Mouse (Mus musculus) neural tube, embryonic 15.5 days (tissue): ENCODE measurements at regions not wholly inside any gene's neighbourhood (a gene's known extent, or its start where the extent isn't known, plus 50 kb on each side); places are given as distances from the start of the nearest gene placed in this dataset.
"Not testable (repeated sequence)": the region's sequence is repeated elsewhere in the genome, so short reads cannot be mapped to it uniquely, and the experiment has no call there.

Experiments used
- ATAC-seq: fragments of 200-750 bp; cut with Nextera tagmentation; 2 replicates; pipeline ENCODE4 v1.8.0; 2017; ENCODE audit warnings: mild to moderate bottlenecking, moderate TSS enrichment, moderate library complexity; ENCODE audit not compliant: low FRiP score
- H3K27ac ChIP-seq: fragments of 300-500 bp; sonication (generic); replicated peaks from 2 replicates; pipeline ENCODE4 v1.5.1; 2015; ENCODE audit warnings: mild to moderate bottlenecking, inconsistent platforms
- H3K27me3 ChIP-seq: fragments of 300-500 bp; sonication (generic); replicated peaks from 2 replicates; pipeline ENCODE4 v1.6.1; 2015; ENCODE audit warnings: inconsistent platforms
- H3K36me3 ChIP-seq: fragments of 300-500 bp; sonication (generic); 2 replicates; pipeline ENCODE4 v1.6.1; 2015; ENCODE audit warnings: inconsistent platforms
- H3K4me1 ChIP-seq: fragments of 300-500 bp; sonication (generic); 2 replicates; pipeline ENCODE4 v1.6.1; 2015; ENCODE audit warnings: inconsistent platforms
- H3K4me2 ChIP-seq: fragments of 300-500 bp; sonication (generic); 2 replicates; pipeline ENCODE4 v1.6.1; 2015; ENCODE audit warnings: inconsistent platforms, mild to moderate bottlenecking, moderate library complexity
- H3K4me3 ChIP-seq: fragments of 300-500 bp; sonication (generic); replicated peaks from 2 replicates; pipeline ENCODE4 v1.5.1; 2015; ENCODE audit warnings: mild to moderate bottlenecking, inconsistent platforms
- H3K9ac ChIP-seq: fragments of 300-500 bp; sonication (generic); replicated peaks from 2 replicates; pipeline ENCODE4 v1.6.1; 2015; ENCODE audit warnings: mild to moderate bottlenecking, inconsistent platforms
- H3K9me3 ChIP-seq: fragments of 300-500 bp; sonication (generic); replicated peaks from 2 replicates; pipeline ENCODE4 v1.6.1; 2016; ENCODE audit warnings: inconsistent platforms
- WGBS: fragments of 180-500 bp; shearing (Covaris S2); methylation state at CpG from one replicate; pipeline ENCODE4 v1.1.7; 2015; ENCODE audit warnings: mixed read lengths; 5-methylcytosine and 5-hydroxymethylcytosine counted together

- H3K9ac ChIP-seq: no peak overlapping the region
- H3K4me2 ChIP-seq: no peak overlapping the region
- ATAC-seq: no peak
- no peaks in the 10 kb centered on the region for H3K27me3 ChIP-seq
- H3K9me3 ChIP-seq: no peaks in the 10 kb centered on the region
- WGBS: 96% methylated on average over 1 of the region's 1 CpGs
- H3K4me1 ChIP-seq: no peaks in the 10 kb centered on the region
- no peaks in the 10 kb centered on the region for H3K36me3 ChIP-seq
- no peak overlapping the region for H3K27ac ChIP-seq
- no peak overlapping the region for H3K4me3 ChIP-seq
Observed at GRCm38 (mm10) chr16:86823496-86823895, 530.5 kb upstream of the N6amt1 start.

- ATAC-seq: no peak
- no peak overlapping the region for H3K4me3 ChIP-seq
- H3K4me2 ChIP-seq: no peak overlapping the region
- H3K9me3 ChIP-seq: no peaks in the 10 kb centered on the region
- WGBS: 95% methylated on average over 2 of the region's 2 CpGs
- no peak overlapping the region for H3K27ac ChIP-seq
- no peaks in the 10 kb centered on the region for H3K27me3 ChIP-seq
- no peak overlapping the region for H3K9ac ChIP-seq
- no peaks in the 10 kb centered on the region for H3K36me3 ChIP-seq
- no peaks in the 10 kb centered on the region for H3K4me1 ChIP-seq
Observed at GRCm38 (mm10) chr16:86821586-86821985, 532.4 kb upstream of the N6amt1 start.

- H3K9me3 ChIP-seq, H3K4me1 ChIP-seq, H3K9ac ChIP-seq, H3K27ac ChIP-seq, H3K4me3 ChIP-seq, H3K27me3 ChIP-seq, H3K4me2 ChIP-seq, H3K36me3 ChIP-seq, ATAC-seq: not testable (repeated sequence)
- 93% methylated on average over 1 of the region's 1 CpGs for WGBS
Observed at GRCm38 (mm10) chr16:86818639-86819038, 535.3 kb upstream of the N6amt1 start.

- no peak overlapping the region for H3K9ac ChIP-seq
- 73% methylated on average over 8 of the region's 8 CpGs for WGBS
- no peaks in the 10 kb centered on the region for H3K4me1 ChIP-seq
- H3K27me3 ChIP-seq: no peaks in the 10 kb centered on the region
- H3K9me3 ChIP-seq: no peaks in the 10 kb centered on the region
- no peak overlapping the region for H3K4me2 ChIP-seq
- H3K4me3 ChIP-seq: no peak overlapping the region
- H3K27ac ChIP-seq: no peak overlapping the region
- ATAC-seq: no peak
- H3K36me3 ChIP-seq: no peaks in the 10 kb centered on the region
Observed at GRCm38 (mm10) chr16:86816763-86817593, 537.0 kb upstream of the N6amt1 start.

GRCm38 (mm10) chr16:86816006-86816405 is 538.0 kb upstream of the N6amt1 start:
- Histone ChIP-seq H3K4me2 (no peak overlapping the region), H3K9me3 (no peaks in the 10 kb centered on the region), H3K27me3 (no peaks in the 10 kb centered on the region), H3K4me1 (no peaks in the 10 kb centered on the region), H3K27ac (no peak overlapping the region), H3K4me3 (no peak overlapping the region), H3K9ac (no peak overlapping the region), H3K36me3 (no peaks in the 10 kb centered on the region)
- ATAC-seq: no peak
- 83% methylated on average over 2 of the region's 2 CpGs for WGBS

GRCm38 (mm10) chr16:86812692-86813091 is 541.3 kb upstream of the N6amt1 start:
- H3K27ac ChIP-seq: no peak overlapping the region
- no peaks in the 10 kb centered on the region for H3K9me3 ChIP-seq
- H3K9ac ChIP-seq: no peak overlapping the region
- no peak for ATAC-seq
- 82% methylated on average over 5 of the region's 5 CpGs for WGBS
- H3K4me3 ChIP-seq: no peak overlapping the region
- no peaks in the 10 kb centered on the region for H3K27me3 ChIP-seq
- no peaks in the 10 kb centered on the region for H3K36me3 ChIP-seq
- H3K4me2 ChIP-seq: no peak overlapping the region
- no peaks in the 10 kb centered on the region for H3K4me1 ChIP-seq

- H3K27ac ChIP-seq: no peak overlapping the region
- no peak overlapping the region for H3K9ac ChIP-seq
- WGBS: 76% methylated on average over 5 of the region's 5 CpGs
- no peaks in the 10 kb centered on the region for H3K36me3 ChIP-seq
- H3K9me3 ChIP-seq: no peaks in the 10 kb centered on the region
- no peak overlapping the region for H3K4me2 ChIP-seq
- no peaks in the 10 kb centered on the region for H3K4me1 ChIP-seq
- no peak overlapping the region for H3K4me3 ChIP-seq
- no peaks in the 10 kb centered on the region for H3K27me3 ChIP-seq
- no peak for ATAC-seq
Observed at GRCm38 (mm10) chr16:86808644-86809324, 545.2 kb upstream of the N6amt1 start.

GRCm38 (mm10) chr16:86806374-86806773 is 547.6 kb upstream of the N6amt1 start:
- WGBS: 88% methylated on average over 2 of the region's 2 CpGs
- no peak overlapping the region for H3K4me2 ChIP-seq
- H3K36me3 ChIP-seq: no peaks in the 10 kb centered on the region
- H3K27ac ChIP-seq: no peak overlapping the region
- H3K9ac ChIP-seq: no peak overlapping the region
- no peaks in the 10 kb centered on the region for H3K9me3 ChIP-seq
- no peaks in the 10 kb centered on the region for H3K27me3 ChIP-seq
- ATAC-seq: no peak
- no peak overlapping the region for H3K4me3 ChIP-seq
- H3K4me1 ChIP-seq: no peaks in the 10 kb centered on the region

- Histone ChIP-seq H3K27ac (no peak overlapping the region), H3K4me2 (no peak overlapping the region), H3K4me1 (no peaks in the 10 kb centered on the region), H3K27me3 (no peaks in the 10 kb centered on the region), H3K36me3 (no peaks in the 10 kb centered on the region), H3K9ac (no peak overlapping the region), H3K4me3 (no peak overlapping the region), H3K9me3 (no peaks in the 10 kb centered on the region)
- 78% methylated on average over 2 of the region's 2 CpGs for WGBS
- no peak for ATAC-seq
Observed at GRCm38 (mm10) chr16:86776086-86776485, 577.9 kb upstream of the N6amt1 start.

- H3K4me2 ChIP-seq: no peak overlapping the region
- 64% methylated on average over 1 of the region's 1 CpGs for WGBS
- no peaks in the 10 kb centered on the region for H3K9me3 ChIP-seq
- no peaks in the 10 kb centered on the region for H3K27me3 ChIP-seq
- no peak overlapping the region for H3K9ac ChIP-seq
- no peak for ATAC-seq
- H3K36me3 ChIP-seq: no peaks in the 10 kb centered on the region
- no peak overlapping the region for H3K4me3 ChIP-seq
- H3K27ac ChIP-seq: no peak overlapping the region
- no peaks in the 10 kb centered on the region for H3K4me1 ChIP-seq
Observed at GRCm38 (mm10) chr16:86772586-86772985, 581.4 kb upstream of the N6amt1 start.

- Histone ChIP-seq H3K4me2 (no peak overlapping the region), H3K27me3 (no peaks in the 10 kb centered on the region), H3K27ac (no peak overlapping the region), H3K9me3 (no peaks in the 10 kb centered on the region), H3K4me3 (no peak overlapping the region), H3K4me1 (no peaks in the 10 kb centered on the region), H3K9ac (no peak overlapping the region), H3K36me3 (no peaks in the 10 kb centered on the region)
- 83% methylated on average over 3 of the region's 3 CpGs for WGBS
- ATAC-seq: no peak
Observed at GRCm38 (mm10) chr16:86768912-86769311, 585.1 kb upstream of the N6amt1 start.

- Histone ChIP-seq H3K4me3 (no peak overlapping the region), H3K4me2 (no peak overlapping the region), H3K4me1 (no peaks in the 10 kb centered on the region), H3K27ac (no peak overlapping the region), H3K9ac (no peak overlapping the region), H3K36me3 (no peaks in the 10 kb centered on the region), H3K27me3 (no peaks in the 10 kb centered on the region), H3K9me3 (no peaks in the 10 kb centered on the region)
- ATAC-seq: no peak
- 62% methylated on average over 3 of the region's 3 CpGs for WGBS
Observed at GRCm38 (mm10) chr16:86768355-86768754, 585.6 kb upstream of the N6amt1 start.
